Mouse (Mus musculus): Measurements from ENCODE around the gene Jhy. TPM values are rescaled to one million over a fixed set of nuclear protein-coding genes. Genes with fewer than 3 reads are reported as not detected.

Gene Jhy
- polyA plus RNA-seq, 1 experiment from 2014 or later = 0.05 TPM

GRCm38 (mm10) chr9:40982480-40982879, 18.6 kb upstream of the Jhy start:
- no peak overlapping the region for H3K27ac ChIP-seq (replicated peaks)
- no peaks in the 10 kb centered on the region for H3K36me3 ChIP-seq (replicated peaks)
- peaks cover 6% of the 10 kb centered on the region; the same call in 1 of the 2 replicates for H3K27me3 ChIP-seq (replicated peaks; ENCODE audit: low read depth, poor library complexity, severe bottlenecking)
- DNase-seq (ENCODE audit: low spot score) = peak; percentile 43
- WGBS = 38% methylated on average over 6 of the region's 6 CpGs
- H3K9me3 ChIP-seq = no peaks in the 10 kb centered on the region
- H3K4me3 ChIP-seq = no peak overlapping the region
- no peaks in the 10 kb centered on the region for H3K4me1 ChIP-seq

DNA sequence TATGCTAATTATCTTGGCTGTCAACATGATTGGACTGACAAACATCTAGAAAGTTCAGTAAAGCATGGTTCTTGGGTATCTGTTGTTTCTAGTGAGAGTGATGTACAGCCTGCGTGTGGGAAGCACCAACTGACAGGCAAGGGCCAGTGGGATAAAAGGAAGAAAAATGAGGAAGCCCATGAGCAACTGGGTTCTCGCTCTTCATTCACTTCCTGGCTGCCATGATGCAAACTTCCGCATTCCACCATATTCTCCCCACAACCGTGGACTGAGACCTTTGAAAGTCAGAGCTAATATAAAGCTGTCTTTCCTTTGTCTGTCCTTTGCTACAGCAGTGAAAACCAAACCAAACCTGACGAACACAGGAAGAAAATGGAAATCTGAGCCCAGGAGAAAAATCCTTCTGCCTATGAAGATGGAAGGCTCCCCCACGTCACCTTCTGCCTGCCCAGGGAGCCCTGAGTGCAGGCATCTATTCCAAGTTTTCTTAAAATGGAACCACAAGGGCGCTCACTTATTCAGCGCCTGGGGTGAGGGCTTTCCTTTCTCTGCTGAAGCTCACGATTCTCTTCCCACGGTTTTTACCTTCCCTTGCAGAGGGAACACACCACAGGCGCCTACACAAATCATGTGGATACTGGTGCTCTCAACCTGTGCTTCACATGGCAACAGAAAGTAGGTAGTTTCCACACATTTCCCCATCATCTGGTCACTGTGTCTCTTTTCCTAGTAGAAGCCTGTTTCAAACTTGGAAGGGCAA, 10.3 kb upstream of the Jhy start:
- 79% methylated on average over 11 of the region's 11 CpGs for WGBS
- Histone ChIP-seq H3K9me3 (no peaks in the 10 kb centered on the region), H3K36me3 (replicated peaks) (no peaks in the 10 kb centered on the region), H3K27me3 (replicated peaks; ENCODE audit: low read depth, poor library complexity, severe bottlenecking) (0 out of 2 replicates have a peak, but pooled peaks cover 5% of the 10 kb centered on the region), H3K4me1 (no peaks in the 10 kb centered on the region), H3K27ac (replicated peaks) (no peak overlapping the region), H3K4me3 (no peak overlapping the region)
- no peak for DNase-seq (ENCODE audit: low spot score)

- 15% methylated on average over 7 of the region's 7 CpGs for WGBS
- H3K4me1 ChIP-seq = peaks cover 9% of the 10 kb centered on the region
- DNase-seq (ENCODE audit: low spot score) = no peak
- no peaks in the 10 kb centered on the region for H3K36me3 ChIP-seq (replicated peaks)
- peak overlapping the region; percentile 49; the same call in 1 of the 2 replicates for H3K27ac ChIP-seq (replicated peaks)
- H3K4me3 ChIP-seq = peak overlapping the region; percentile 63
- H3K9me3 ChIP-seq = no peaks in the 10 kb centered on the region
- H3K27me3 ChIP-seq (replicated peaks; ENCODE audit: low read depth, poor library complexity, severe bottlenecking) = peaks cover 70% of the 10 kb centered on the region
Observed at GRCm38 (mm10) chr9:40964418-40964714, 448 bp upstream of the Jhy start.

GRCm38 (mm10) chr9:40961401-40961800, 2.5 kb downstream of the Jhy start:
- peaks cover 9% of the 10 kb centered on the region for H3K4me1 ChIP-seq
- H3K9me3 ChIP-seq = no peaks in the 10 kb centered on the region
- no peaks in the 10 kb centered on the region for H3K36me3 ChIP-seq (replicated peaks)
- no peak overlapping the region for H3K4me3 ChIP-seq
- H3K27ac ChIP-seq (replicated peaks) = no peak overlapping the region
- H3K27me3 ChIP-seq (replicated peaks; ENCODE audit: low read depth, poor library complexity, severe bottlenecking) = peaks cover 71% of the 10 kb centered on the region
- DNase-seq (ENCODE audit: low spot score) = no peak
- WGBS = 81% methylated on average over 3 of the region's 3 CpGs

DNA sequence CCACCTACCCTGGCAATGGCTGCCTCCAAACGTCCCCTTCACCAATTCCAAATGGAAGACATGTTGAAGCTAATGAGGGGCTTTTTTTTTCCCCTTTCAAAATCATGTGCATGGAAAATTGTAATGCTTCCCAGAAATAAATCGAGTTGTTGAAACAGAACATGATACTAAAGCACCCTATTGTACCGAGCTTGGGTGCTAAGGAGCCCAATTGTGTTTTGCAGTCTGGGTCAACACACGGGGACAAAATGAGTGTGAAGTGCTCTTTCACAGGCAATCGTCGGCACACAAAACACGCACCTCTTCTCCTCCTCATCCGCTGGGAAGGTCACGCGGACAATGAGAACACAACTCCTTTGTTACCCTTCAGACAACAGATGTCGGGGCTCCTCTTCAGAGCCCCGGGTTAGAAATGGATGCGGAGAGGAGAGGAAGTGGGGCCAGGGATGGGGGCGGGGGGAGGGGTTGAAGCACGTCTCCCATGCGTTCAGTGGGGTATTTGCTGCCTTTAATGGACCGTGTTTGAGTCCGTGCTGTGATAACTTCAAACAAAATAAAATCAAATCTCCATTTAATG, 14.8 kb downstream of the Jhy start:
- H3K4me1 ChIP-seq = peaks cover 4% of the 10 kb centered on the region
- peak overlapping the region; percentile 28 for H3K4me3 ChIP-seq
- WGBS = 42% methylated on average over 18 of the region's 18 CpGs
- peak overlapping the region; percentile 24; the same call in 1 of the 2 replicates for H3K27ac ChIP-seq (replicated peaks)
- H3K36me3 ChIP-seq (replicated peaks) = no peaks in the 10 kb centered on the region
- peaks cover 41% of the 10 kb centered on the region for H3K27me3 ChIP-seq (replicated peaks; ENCODE audit: low read depth, poor library complexity, severe bottlenecking)
- DNase-seq (ENCODE audit: low spot score) = peak; percentile 27
- H3K9me3 ChIP-seq = no peaks in the 10 kb centered on the region

- no peak overlapping the region for H3K27ac ChIP-seq (replicated peaks)
- peaks cover 4% of the 10 kb centered on the region for H3K4me1 ChIP-seq
- WGBS = 97% methylated on average over 6 of the region's 6 CpGs
- H3K4me3 ChIP-seq = no peak overlapping the region
- peaks cover 44% of the 10 kb centered on the region for H3K27me3 ChIP-seq (replicated peaks; ENCODE audit: low read depth, poor library complexity, severe bottlenecking)
- no peaks in the 10 kb centered on the region for H3K36me3 ChIP-seq (replicated peaks)
- DNase-seq (ENCODE audit: low spot score) = no peak
- H3K9me3 ChIP-seq = no peaks in the 10 kb centered on the region
Observed at GRCm38 (mm10) chr9:40948473-40948872, 15.4 kb downstream of the Jhy start.

DNA sequence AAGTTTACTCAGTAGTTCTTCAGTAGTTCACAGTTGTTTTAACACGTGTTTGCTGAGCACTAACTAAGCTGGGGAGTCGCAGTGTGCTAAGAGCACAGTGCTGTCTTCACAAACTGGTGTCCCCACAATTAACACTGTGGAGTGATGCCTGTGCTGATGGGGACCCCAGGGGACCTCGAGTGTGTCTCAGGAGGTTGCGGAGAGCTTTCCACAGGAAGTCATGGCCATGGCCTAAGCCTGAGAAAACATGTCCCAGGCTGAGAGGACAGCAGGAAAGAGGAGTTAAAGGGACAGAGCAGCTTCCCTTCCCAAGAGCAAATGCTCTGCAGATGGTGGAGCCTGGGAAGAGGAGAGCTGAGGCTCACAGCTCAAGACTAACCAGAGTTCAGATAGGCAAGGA, 16.8 kb downstream of the Jhy start:
- WGBS = 71% methylated on average over 4 of the region's 4 CpGs
- H3K4me1 ChIP-seq = peaks cover 4% of the 10 kb centered on the region
- DNase-seq (ENCODE audit: low spot score) = no peak
- H3K4me3 ChIP-seq = no peak overlapping the region
- no peaks in the 10 kb centered on the region for H3K36me3 ChIP-seq (replicated peaks)
- H3K27ac ChIP-seq (replicated peaks) = no peak overlapping the region
- no peaks in the 10 kb centered on the region for H3K9me3 ChIP-seq
- H3K27me3 ChIP-seq (replicated peaks; ENCODE audit: low read depth, poor library complexity, severe bottlenecking) = peaks cover 39% of the 10 kb centered on the region

- no peak overlapping the region for H3K4me3 ChIP-seq
- WGBS = 65% methylated on average over 7 of the region's 7 CpGs
- no peak overlapping the region for H3K27ac ChIP-seq (replicated peaks)
- H3K9me3 ChIP-seq = no peaks in the 10 kb centered on the region
- no peak for DNase-seq (ENCODE audit: low spot score)
- H3K36me3 ChIP-seq (replicated peaks) = no peaks in the 10 kb centered on the region
- H3K27me3 ChIP-seq (replicated peaks; ENCODE audit: low read depth, poor library complexity, severe bottlenecking) = no peaks in the 10 kb centered on the region
- no peaks in the 10 kb centered on the region for H3K4me1 ChIP-seq
Observed at GRCm38 (mm10) chr9:40937425-40937824, 26.5 kb downstream of the Jhy start.

DNA sequence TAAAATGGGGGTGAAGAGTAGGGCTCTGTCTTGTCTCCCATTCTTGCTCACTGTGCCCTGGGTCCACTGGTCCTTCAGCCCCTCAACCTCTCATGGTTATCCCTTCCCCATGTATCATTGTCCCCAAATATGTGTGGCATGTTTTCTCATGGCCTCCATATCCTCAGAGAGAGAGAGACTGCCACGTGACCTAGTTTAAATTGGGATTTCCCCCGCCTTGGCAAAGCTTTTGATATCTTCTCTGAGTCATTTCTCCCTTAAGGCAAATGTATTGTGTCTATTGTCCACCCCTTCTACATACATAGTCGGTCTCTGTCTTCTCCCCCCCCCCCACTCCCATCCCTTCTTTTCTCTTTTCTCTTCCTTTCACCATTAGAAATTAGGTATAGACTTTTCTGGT, 30.6 kb downstream of the Jhy start:
- 82% methylated on average over 3 of the region's 3 CpGs for WGBS
- Histone ChIP-seq H3K4me3 (no peak overlapping the region), H3K27ac (replicated peaks) (no peak overlapping the region), H3K4me1 (no peaks in the 10 kb centered on the region), H3K36me3 (replicated peaks) (no peaks in the 10 kb centered on the region), H3K9me3 (no peaks in the 10 kb centered on the region), H3K27me3 (replicated peaks; ENCODE audit: low read depth, poor library complexity, severe bottlenecking) (no peaks in the 10 kb centered on the region)
- no peak for DNase-seq (ENCODE audit: low spot score)

DNA sequence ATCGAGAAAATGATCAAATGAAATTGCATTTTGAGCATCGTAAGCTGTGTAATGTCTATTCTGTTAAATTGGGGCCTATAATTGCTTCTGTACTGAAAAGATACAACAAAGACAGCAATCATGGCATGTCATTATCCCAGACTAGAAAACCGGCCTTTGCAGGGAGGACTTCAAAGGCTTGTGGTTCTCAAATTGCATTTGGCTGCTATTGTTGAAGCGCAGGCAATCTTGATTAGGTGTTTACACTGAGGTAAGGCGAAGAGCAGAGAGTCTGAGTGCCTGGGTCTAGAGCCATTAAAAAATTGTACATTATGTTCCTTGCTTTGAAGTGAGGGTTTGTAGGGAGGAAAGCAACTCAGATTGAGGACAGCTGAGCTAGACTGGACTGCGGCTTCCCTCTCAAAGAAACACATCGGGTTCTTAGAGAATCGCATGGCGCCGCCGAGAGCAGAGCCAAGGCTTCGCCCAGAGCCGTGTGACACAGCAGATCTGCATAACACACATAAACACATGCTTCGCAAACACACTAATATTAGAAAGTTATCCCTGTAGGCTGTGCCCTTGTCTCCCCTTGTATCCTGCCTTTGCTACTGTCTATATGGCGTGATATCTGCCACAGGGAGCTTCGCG, 36.5 kb downstream of the Jhy start:
- 0 out of 2 replicates have a peak, but pooled peaks cover 7% of the 10 kb centered on the region for H3K4me1 ChIP-seq
- no peaks in the 10 kb centered on the region for H3K36me3 ChIP-seq (replicated peaks)
- H3K4me3 ChIP-seq = no peak overlapping the region
- no peaks in the 10 kb centered on the region for H3K9me3 ChIP-seq
- WGBS = 80% methylated on average over 17 of the region's 17 CpGs
- H3K27ac ChIP-seq (replicated peaks) = no peak overlapping the region
- no peaks in the 10 kb centered on the region for H3K27me3 ChIP-seq (replicated peaks; ENCODE audit: low read depth, poor library complexity, severe bottlenecking)
- DNase-seq (ENCODE audit: low spot score) = no peak

DNA sequence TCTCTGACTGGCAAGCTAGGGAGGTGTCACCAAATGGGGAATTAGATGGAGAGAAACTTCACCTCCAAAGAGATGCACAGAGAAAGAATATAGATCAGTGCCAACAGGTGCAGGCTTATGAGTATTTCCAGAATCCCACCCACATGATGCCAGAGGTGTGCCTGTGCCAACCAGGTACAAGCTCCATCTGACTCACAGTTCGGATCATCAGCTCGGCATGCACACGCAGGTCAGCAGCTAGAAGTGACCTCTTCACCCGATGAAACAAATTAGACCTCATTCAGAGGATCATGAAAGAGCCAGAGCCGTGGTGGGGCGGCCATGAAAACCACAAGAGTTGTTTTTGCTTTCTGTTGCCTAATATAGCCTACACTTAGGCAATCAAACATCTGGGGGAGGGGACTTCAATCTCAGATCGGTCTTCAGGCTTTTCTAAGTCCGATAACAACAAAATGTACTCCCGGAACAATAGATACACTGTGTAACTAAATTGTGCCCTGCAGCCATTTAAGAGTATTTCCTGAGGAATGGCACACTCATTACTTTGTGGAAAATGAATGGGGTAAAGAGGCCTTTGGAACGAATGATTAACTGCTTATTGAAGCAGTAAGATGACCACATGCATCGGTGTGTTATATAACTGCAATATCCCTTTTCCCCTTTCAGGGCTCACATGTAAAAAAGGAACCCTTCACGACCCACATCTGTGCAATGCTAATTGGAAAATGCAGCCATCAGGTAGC, 45.9 kb downstream of the Jhy start:
- DNase-seq (ENCODE audit: low spot score) = no peak
- H3K4me3 ChIP-seq = no peak overlapping the region; the same call in 1 of the 2 replicates
- WGBS = 30% methylated on average over 12 of the region's 12 CpGs
- no peaks in the 10 kb centered on the region for H3K36me3 ChIP-seq (replicated peaks)
- H3K27me3 ChIP-seq (replicated peaks; ENCODE audit: low read depth, poor library complexity, severe bottlenecking) = 0 out of 2 replicates have a peak, but pooled peaks cover 7% of the 10 kb centered on the region
- no peak overlapping the region for H3K27ac ChIP-seq (replicated peaks)
- H3K4me1 ChIP-seq = peaks cover 17% of the 10 kb centered on the region
- H3K9me3 ChIP-seq = no peaks in the 10 kb centered on the region

DNA sequence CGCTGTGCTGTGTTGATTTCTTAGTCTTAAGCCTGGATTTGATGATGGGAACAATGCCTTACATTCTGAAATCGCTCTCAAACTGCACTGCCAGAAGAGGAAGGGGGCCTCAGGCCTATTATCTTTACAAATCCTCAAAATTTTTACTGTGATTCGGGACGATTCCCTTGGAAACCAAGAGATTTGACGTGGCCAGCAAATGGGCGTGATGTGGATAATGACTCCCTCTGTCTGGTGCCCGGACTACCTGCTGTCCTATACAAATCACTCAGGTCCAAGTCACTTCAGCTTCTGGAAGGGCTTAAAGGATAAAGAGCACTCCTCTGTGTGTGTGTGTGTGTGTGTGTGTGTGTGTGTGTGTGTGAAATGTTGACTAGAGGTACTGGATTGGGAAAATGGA, 55.0 kb downstream of the Jhy start:
- Histone ChIP-seq H3K4me1 (peaks cover 16% of the 10 kb centered on the region), H3K4me3 (no peak overlapping the region), H3K9me3 (no peaks in the 10 kb centered on the region), H3K27me3 (replicated peaks; ENCODE audit: low read depth, poor library complexity, severe bottlenecking) (no peaks in the 10 kb centered on the region), H3K36me3 (replicated peaks) (no peaks in the 10 kb centered on the region), H3K27ac (replicated peaks) (no peak overlapping the region)
- DNase-seq (ENCODE audit: low spot score) = no peak
- WGBS = 43% methylated on average over 7 of the region's 7 CpGs
